Mouse (Mus musculus): ENCODE measurements around the gene Lrr1.

GRCm38 (mm10) chr12:69155923-69156322 lies 12.7 kb upstream of the Lrr1 start:
- TF ChIP-seq POLR2A (IDR thresholded peaks at IDR 0.05; ENCODE audit: low read depth, low read length) (no peak; the same call in 1 of the 2 replicates), CTCF (IDR thresholded peaks at IDR 0.05; ENCODE audit: borderline replicate concordance, insufficient read depth, low read length) (no peak)
